ENCODE assay signal across 22 mouse cellular contexts in genomic region chr17:86703336-86703735, GRCm38 (mm10). TPM values are rescaled to one million over a fixed set of nuclear protein-coding genes. Genes with fewer than 3 reads are reported as not detected.
"Had no signal": no experiment of that assay in that cellular context is flagged by ENCODE, and none has a peak within 500 bp of the region (broad histone marks: within the 10 kb centered on the region; RNA-seq: fewer than 3 reads in every experiment).

No protein-coding gene starts in this region.

- H3K9me3 ChIP-seq: liver, embryonic 15.5 days; midbrain, embryonic 10.5 days; midbrain, embryonic 12.5 days; midbrain, embryonic 15.5 days; neural tube, embryonic 13.5 days; neural tube, embryonic 15.5 days; stomach, embryonic 15.5 days had no signal

- H3K4me2 ChIP-seq: liver, embryonic 15.5 days; lung, embryonic 14.5 days; midbrain, embryonic 12.5 days; midbrain, embryonic 15.5 days; neural tube, embryonic 13.5 days; neural tube, embryonic 15.5 days; stomach, embryonic 15.5 days had no signal

- ATAC-seq: midbrain, embryonic 15.5 days had no signal

- H3K27ac ChIP-seq: liver, embryonic 15.5 days; midbrain, embryonic 10.5 days; midbrain, embryonic 12.5 days; midbrain, embryonic 15.5 days; neural tube, embryonic 13.5 days; neural tube, embryonic 15.5 days; stomach, embryonic 15.5 days; stomach, postnatal 0 days had no signal

- H3K4me1 ChIP-seq: liver, embryonic 15.5 days; midbrain, embryonic 10.5 days; midbrain, embryonic 12.5 days; midbrain, embryonic 15.5 days; neural tube, embryonic 13.5 days; neural tube, embryonic 15.5 days; stomach, embryonic 15.5 days had no signal

- H3K9ac ChIP-seq: liver, embryonic 15.5 days; lung, embryonic 14.5 days; midbrain, embryonic 12.5 days; midbrain, embryonic 15.5 days; neural tube, embryonic 13.5 days; neural tube, embryonic 15.5 days; stomach, embryonic 15.5 days had no signal

- H3K27me3 ChIP-seq: liver, embryonic 15.5 days; midbrain, embryonic 12.5 days; midbrain, embryonic 15.5 days; neural tube, embryonic 13.5 days; neural tube, embryonic 15.5 days; stomach, embryonic 15.5 days had no signal

- H3K4me3 ChIP-seq: liver, embryonic 15.5 days; midbrain, embryonic 10.5 days; midbrain, embryonic 12.5 days; midbrain, embryonic 15.5 days; myocyte; neural tube, embryonic 13.5 days; neural tube, embryonic 15.5 days; stomach, embryonic 15.5 days had no signal

- H3K36me3 ChIP-seq: liver, embryonic 15.5 days; midbrain, embryonic 10.5 days; midbrain, embryonic 12.5 days; midbrain, embryonic 15.5 days; neural tube, embryonic 13.5 days; neural tube, embryonic 15.5 days; stomach, embryonic 15.5 days had no signal

- DNase-seq: lung, adult 18-20 months; lung, embryonic 14.5 days; lung, postnatal 10 days; lung, postnatal 4 days; retina, postnatal 1 day; right cerebral cortex, adult 18-20 months; right cerebral cortex, postnatal 25 days; right cerebral cortex, postnatal 4 days; spleen, adult 18-20 months; thymus, adult 2 months; thymus, postnatal 25 days; thymus, postnatal 4 days had no signal

RNA-seq across cellular contexts. Expression of gene Epas1, which starts 50.2 kb away (rescaled TPM):
- total RNA-seq: megakaryocyte-erythroid progenitor cell, adult 5-6 weeks had no signal
